ENCODE assay signal across 9 mouse cellular contexts in the genomic region with DNA sequence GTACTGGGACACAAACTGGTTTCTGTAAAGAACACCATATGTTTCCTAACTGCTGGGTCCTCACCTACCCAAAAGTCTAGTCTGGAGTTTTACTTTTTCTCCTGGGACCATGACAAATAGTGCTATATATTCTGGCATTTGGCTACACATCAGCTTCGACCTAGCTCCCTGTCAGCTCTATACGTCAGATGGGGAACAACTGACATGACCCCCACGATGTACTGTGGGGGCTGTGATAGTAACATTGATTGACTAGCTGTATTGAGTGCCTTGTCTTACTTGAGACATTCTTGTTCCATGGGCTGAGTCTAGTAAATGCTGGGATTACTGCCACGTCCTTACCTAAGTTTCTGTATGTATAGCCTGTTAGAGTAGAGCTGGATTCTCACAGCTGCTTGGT. TPM values are rescaled to one million over a fixed set of nuclear protein-coding genes. Genes with fewer than 3 reads are reported as not detected.
DNase-seq lines count a peak whose midpoint lies in the region; ATAC-seq lines count a peak whose summit lies in the region.
"Had no signal": no experiment of that assay in that cellular context is flagged by ENCODE, and none has a peak within 500 bp of the region (broad histone marks: within the 10 kb centered on the region; RNA-seq: fewer than 3 reads in every experiment).

No protein-coding gene starts in this region.

- no peak overlapping the region for H3K9ac ChIP-seq in neural tube, embryonic 11.5 days (ENCODE audit: low read length)
- H3K9ac ChIP-seq in limb, embryonic 12.5 days (replicated peaks), result no peak overlapping the region
- H3K9ac ChIP-seq in stomach, embryonic 16.5 days (ENCODE audit: low read length), result peak overlapping the region; percentile 62

- peak; percentile 1 for DNase-seq in gastrocnemius, adult 18-20 months (ENCODE audit: low spot score)
- no peak for DNase-seq in gastrocnemius, postnatal 10 days
- no peak for DNase-seq in neural tube, embryonic 11.5 days (ENCODE audit: low spot score)
- DNase-seq in neural tube, embryonic 10.5 days (ENCODE audit: extremely low spot score, low spot score), result no peak
- no peak for DNase-seq in right cerebral cortex, postnatal 14 days
- DNase-seq: thymus, postnatal 36 days had no signal

- ATAC-seq in neural tube, embryonic 11.5 days (ENCODE audit: insufficient read depth, low FRiP score, low TSS enrichment), result no peak
- ATAC-seq in limb, embryonic 12.5 days (ENCODE audit: insufficient number of reproducible peaks, insufficient read depth, low FRiP score, low TSS enrichment, low read depth), result no peak
- peak; percentile 12; the same call in 1 of the 2 replicates for ATAC-seq in stomach, embryonic 16.5 days (ENCODE audit: insufficient read depth, low FRiP score)
- ATAC-seq in megakaryocyte progenitor cell, adult 5-6 weeks (replicated peaks; ENCODE audit: poor library complexity), result no peak

- peaks cover 11% of the 10 kb centered on the region for H3K4me1 ChIP-seq in neural tube, embryonic 11.5 days (ENCODE audit: control insufficient read depth, insufficient read depth, low read length)
- peaks cover 33% of the 10 kb centered on the region for H3K4me1 ChIP-seq in limb, embryonic 12.5 days (replicated peaks)
- H3K4me1 ChIP-seq in stomach, embryonic 16.5 days (ENCODE audit: control insufficient read depth, insufficient read depth, low read length), result peaks cover 68% of the 10 kb centered on the region

- H3K9me3 ChIP-seq in neural tube, embryonic 11.5 days (ENCODE audit: control insufficient read depth, low read length), result no peaks in the 10 kb centered on the region
- peaks cover 5% of the 10 kb centered on the region; the same call in 1 of the 2 replicates for H3K9me3 ChIP-seq in limb, embryonic 12.5 days
- no peaks in the 10 kb centered on the region for H3K9me3 ChIP-seq in stomach, embryonic 16.5 days (replicated peaks; ENCODE audit: control insufficient read depth, low read length)

- no peaks in the 10 kb centered on the region for H3K27me3 ChIP-seq in neural tube, embryonic 11.5 days (ENCODE audit: control insufficient read depth, insufficient read depth, low read length)
- no peaks in the 10 kb centered on the region for H3K27me3 ChIP-seq in limb, embryonic 12.5 days
- no peaks in the 10 kb centered on the region for H3K27me3 ChIP-seq in stomach, embryonic 16.5 days (ENCODE audit: control insufficient read depth, insufficient read depth, low read length)

- H3K27ac ChIP-seq in neural tube, embryonic 11.5 days (ENCODE audit: low read depth, low read length), result peak overlapping the region; percentile 20; the same call in 1 of the 2 replicates
- peak overlapping the region; percentile 77 for H3K27ac ChIP-seq in limb, embryonic 12.5 days
- H3K27ac ChIP-seq in stomach, embryonic 16.5 days (ENCODE audit: low read length), result peak overlapping the region; percentile 96

- H3K4me3 ChIP-seq in neural tube, embryonic 11.5 days (ENCODE audit: low read depth, low read length), result no peak overlapping the region
- H3K4me3 ChIP-seq in limb, embryonic 12.5 days (replicated peaks), result no peak overlapping the region
- H3K4me3 ChIP-seq in stomach, embryonic 16.5 days (replicated peaks; ENCODE audit: low read length), result peak overlapping the region; percentile 9

- WGBS in neural tube, embryonic 11.5 days, result 76% methylated on average over 4 of the region's 4 CpGs
- WGBS in limb, embryonic 12.5 days, result 69% methylated on average over 4 of the region's 4 CpGs
- whole genome bisulfite sequencing in stomach, embryonic 16.5 days, result 25% methylated on average over 4 of the region's 4 CpGs

- peaks cover 6% of the 10 kb centered on the region for H3K36me3 ChIP-seq in neural tube, embryonic 11.5 days (ENCODE audit: control insufficient read depth, insufficient read depth, low read length)
- H3K36me3 ChIP-seq in limb, embryonic 12.5 days, result peaks cover 65% of the 10 kb centered on the region
- peaks cover 19% of the 10 kb centered on the region for H3K36me3 ChIP-seq in stomach, embryonic 16.5 days (ENCODE audit: control insufficient read depth, insufficient read depth, low read length)

- no peak overlapping the region for H3K4me2 ChIP-seq in neural tube, embryonic 11.5 days (ENCODE audit: low read depth)
- no peak overlapping the region; the same call in 1 of the 2 replicates for H3K4me2 ChIP-seq in limb, embryonic 12.5 days
- H3K4me2 ChIP-seq in stomach, embryonic 16.5 days (ENCODE audit: low read depth, low read length), result peak overlapping the region; percentile 37

RNA-seq across cellular contexts. Expression of a gene that starts 8.9 kb away (rescaled TPM):
- total RNA-seq in gastrocnemius, adult 18-20 months (2021), result 10 to 100 TPM; 96.0 to 99.4 TPM
- 100 to 1,000 TPM in 1 of 2 experiments, 10 to 100 TPM in 1; 96.8 to 111 TPM for total RNA-seq in gastrocnemius, postnatal 10 days (2021)
- polyA plus RNA-seq in neural tube, embryonic 11.5 days (2014; fragmentation: Nextera tagmentation; extraction: Ambion mirVana), result 75.7 and 79.4 TPM in 2 replicates
- polyA plus RNA-seq in limb, embryonic 12.5 days (2016; fragmentation: Nextera tagmentation; extraction: Ambion mirVana), result 69.9 and 75.7 TPM in 2 replicates
- 16.5 and 20.5 TPM in 2 replicates for polyA plus RNA-seq in stomach, embryonic 16.5 days (2015; fragmentation: Nextera tagmentation; extraction: Ambion mirVana)
- total RNA-seq in megakaryocyte progenitor cell, adult 5-6 weeks (2015), result 154 and 191 TPM in 2 replicates
- 131 and 135 TPM in 2 replicates for total RNA-seq in megakaryocyte progenitor cell, adult 5-6 weeks (2017)

RNA-seq across cellular contexts. Expression of a gene that starts 20.2 kb away (rescaled TPM):
- 10 to 100 TPM; 25.9 to 30.8 TPM for total RNA-seq in gastrocnemius, adult 18-20 months (2021)
- total RNA-seq in gastrocnemius, postnatal 10 days (2021), result 10 to 100 TPM; 23.9 to 26.3 TPM
- 0.42 and 0.82 TPM in 2 replicates for polyA plus RNA-seq in neural tube, embryonic 11.5 days (2014; fragmentation: Nextera tagmentation; extraction: Ambion mirVana)
- 0.71 and 1.4 TPM in 2 replicates for polyA plus RNA-seq in limb, embryonic 12.5 days (2016; fragmentation: Nextera tagmentation; extraction: Ambion mirVana)
- 13.3 and 20.5 TPM in 2 replicates for polyA plus RNA-seq in stomach, embryonic 16.5 days (2015; fragmentation: Nextera tagmentation; extraction: Ambion mirVana)
- total RNA-seq in megakaryocyte progenitor cell, adult 5-6 weeks (2015), result 0.17 and 1.4 TPM in 2 replicates
- total RNA-seq in megakaryocyte progenitor cell, adult 5-6 weeks (2017), result 0.33 TPM in 1 of 2 replicates, not detected in the other

RNA-seq across cellular contexts. Expression of a gene that starts 42.7 kb away (rescaled TPM):
- 100 to 1,000 TPM in 1 of 2 experiments, 10 to 100 TPM in 1; 95.9 to 106 TPM for total RNA-seq in gastrocnemius, adult 18-20 months (2021)
- 10 to 100 TPM; 80.1 to 80.2 TPM for total RNA-seq in gastrocnemius, postnatal 10 days (2021)
- polyA plus RNA-seq in neural tube, embryonic 11.5 days (2014; fragmentation: Nextera tagmentation; extraction: Ambion mirVana), result 84.4 TPM in 2 replicates
- 82.6 and 90.0 TPM in 2 replicates for polyA plus RNA-seq in limb, embryonic 12.5 days (2016; fragmentation: Nextera tagmentation; extraction: Ambion mirVana)
- polyA plus RNA-seq in stomach, embryonic 16.5 days (2015; fragmentation: Nextera tagmentation; extraction: Ambion mirVana), result 70.3 and 73.0 TPM in 2 replicates
- total RNA-seq in megakaryocyte progenitor cell, adult 5-6 weeks (2015), result 32.6 and 37.1 TPM in 2 replicates
- 49.7 and 66.8 TPM in 2 replicates for total RNA-seq in megakaryocyte progenitor cell, adult 5-6 weeks (2017)

Comparison
In these comparisons a context has a peak if more than half of its experiments do, and no peak if none do; other contexts are left out.
1. H3K27ac ChIP-seq: peak in every context shown above with its lines; median percentile 96 in stomach, embryonic 16.5 days; 77 in limb, embryonic 12.5 days; 20 in neural tube, embryonic 11.5 days.
2. RNA of a gene that starts 20.2 kb away (total RNA-seq): 25.9 to 30.8 TPM in gastrocnemius, adult 18-20 months and 23.9 to 26.3 TPM in gastrocnemius, postnatal 10 days; 0.17 to 1.4 TPM in megakaryocyte progenitor cell, adult 5-6 weeks; every median in the first group is over 10 times any median in the second.